Comparison of ENCODE assay signal across 9 mouse cellular contexts in the genomic region with DNA sequence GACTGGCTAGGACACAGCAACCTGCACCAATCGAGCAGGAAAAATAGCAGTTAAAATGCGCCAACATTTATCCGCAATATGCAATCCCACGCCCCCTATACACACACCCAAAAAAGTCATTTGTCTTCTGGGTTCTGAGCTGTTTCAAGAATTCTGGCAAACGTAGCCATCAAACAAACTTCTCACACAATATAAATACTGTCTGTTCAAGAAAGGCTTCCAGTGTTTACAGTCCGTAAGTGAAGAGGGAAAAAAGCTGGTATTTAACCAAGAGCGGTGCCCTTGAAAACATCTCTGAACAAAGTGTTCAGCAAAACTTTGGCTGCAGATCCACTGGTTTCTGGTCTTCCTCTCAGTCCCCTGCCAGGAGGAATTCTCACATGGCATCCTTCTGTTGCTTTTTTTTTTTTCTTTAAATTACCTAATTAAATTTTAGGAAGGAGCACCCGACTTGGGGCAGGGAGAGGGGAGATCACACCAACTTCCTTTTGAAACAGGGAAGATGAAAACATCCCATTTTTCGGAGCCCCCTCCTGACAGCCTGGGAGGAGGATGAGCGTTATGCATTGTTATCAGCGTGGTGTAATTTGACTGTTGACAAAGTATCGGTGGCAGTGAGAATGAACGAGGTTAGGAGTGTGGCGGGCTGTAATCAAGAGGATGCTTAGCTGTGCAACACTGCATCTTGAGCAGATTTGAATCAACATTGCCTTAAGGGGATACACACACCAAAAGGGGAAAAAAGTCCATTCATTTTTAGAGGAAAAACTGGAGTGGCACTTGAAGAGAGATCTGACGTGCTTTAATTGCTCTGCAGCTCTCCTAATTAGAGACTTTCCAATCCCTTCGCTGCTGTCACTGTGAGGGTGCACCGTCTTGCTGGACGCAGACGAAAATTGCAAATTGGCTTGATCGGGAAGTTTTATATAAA.
DNase-seq lines count a peak whose midpoint lies in the region; ATAC-seq and TF ChIP-seq lines count a peak whose summit lies in the region.
"Had no signal": no experiment of that assay in that cellular context is flagged by ENCODE, and none has a peak within 500 bp of the region (broad histone marks: within the 10 kb centered on the region; RNA-seq: fewer than 3 reads in every experiment).

No protein-coding gene starts in this region.

- ATAC-seq in embryonic facial prominence, embryonic 15.5 days (ENCODE audit: insufficient number of reproducible peaks, low FRiP score, low TSS enrichment, low read depth): no peak
- ATAC-seq in liver, embryonic 14.5 days (ENCODE audit: insufficient read depth): no peak
- ATAC-seq in stomach, embryonic 14.5 days (ENCODE audit: insufficient number of reproducible peaks, insufficient read depth, low FRiP score, low read depth): 0 out of 2 replicates have a peak, but pooled peaks have one; percentile 21

- peak overlapping the region; percentile 7; the same call in 1 of the 2 replicates for H3K4me3 ChIP-seq in left cerebral cortex, adult 2 months
- peak overlapping the region; percentile 16 for H3K4me3 ChIP-seq in embryonic facial prominence, embryonic 15.5 days (replicated peaks)
- H3K4me3 ChIP-seq in liver, embryonic 14.5 days (ENCODE audit: insufficient read depth in 1 of 2, low read depth in 2 of 2, low read length in 2 of 2): no peak overlapping the region
- peak overlapping the region; percentile 19 for H3K4me3 ChIP-seq in stomach, embryonic 14.5 days (ENCODE audit: low read depth, low read length)
- H3K4me3 ChIP-seq: gastrocnemius, adult 2 months had no signal

- TF ChIP-seq EP300 in liver, embryonic 14.5 days (IDR thresholded peaks at IDR 0.05; ENCODE audit: low read depth): no peak

- H3K27me3 ChIP-seq in embryonic facial prominence, embryonic 15.5 days: peaks cover 7% of the 10 kb centered on the region; the same call in 1 of the 2 replicates
- H3K27me3 ChIP-seq in liver, embryonic 14.5 days (ENCODE audit: control insufficient read depth, insufficient read depth, low read length): no peaks in the 10 kb centered on the region
- no peaks in the 10 kb centered on the region for H3K27me3 ChIP-seq in stomach, embryonic 14.5 days (ENCODE audit: control insufficient read depth, insufficient read depth, low read length)

- TF ChIP-seq CTCF in left cerebral cortex, adult 2 months (IDR thresholded peaks at IDR 0.05): no peak
- TF ChIP-seq CTCF in liver, embryonic 14.5 days (IDR thresholded peaks at IDR 0.05; ENCODE audit: low read depth): no peak

- 17% methylated on average over 20 of the region's 20 CpGs for WGBS in embryonic facial prominence, embryonic 15.5 days
- 45% methylated on average over 20 of the region's 20 CpGs for WGBS in liver, embryonic 14.5 days (ENCODE audit: insufficient replicate concordance)
- WGBS in stomach, embryonic 14.5 days: 8% methylated on average over 20 of the region's 20 CpGs

- peak overlapping the region; percentile 31 for H3K4me2 ChIP-seq in embryonic facial prominence, embryonic 15.5 days (replicated peaks)
- H3K4me2 ChIP-seq in liver, embryonic 14.5 days (ENCODE audit: low read depth): peak overlapping the region; percentile 13
- peak overlapping the region; percentile 48 for H3K4me2 ChIP-seq in stomach, embryonic 14.5 days (replicated peaks; ENCODE audit: low read depth, low read length)

- no peak overlapping the region for H3K27ac ChIP-seq in left cerebral cortex, adult 2 months
- no peak overlapping the region for H3K27ac ChIP-seq in embryonic facial prominence, embryonic 15.5 days (replicated peaks)
- no peak overlapping the region for H3K27ac ChIP-seq in liver, embryonic 14.5 days
- peak overlapping the region; percentile 93 for H3K27ac ChIP-seq in stomach, embryonic 14.5 days (ENCODE audit: low read length)
- H3K27ac ChIP-seq: gastrocnemius, adult 2 months had no signal

- H3K9ac ChIP-seq in embryonic facial prominence, embryonic 15.5 days: no peak overlapping the region
- no peak overlapping the region for H3K9ac ChIP-seq in liver, embryonic 14.5 days (replicated peaks)
- peak overlapping the region; percentile 34; the same call in 1 of the 2 replicates for H3K9ac ChIP-seq in stomach, embryonic 14.5 days (replicated peaks; ENCODE audit: low read depth, low read length)

- intact Hi-C loops in left cerebral cortex, adult 2 months (cut with DNase I): loop anchor here (2.0 kb wide), 1 partner anchor 124 kb away; no protein-coding TSS in a partner anchor

- no peaks in the 10 kb centered on the region for H3K9me3 ChIP-seq in embryonic facial prominence, embryonic 15.5 days (replicated peaks)
- no peaks in the 10 kb centered on the region for H3K9me3 ChIP-seq in liver, embryonic 14.5 days (ENCODE audit: control insufficient read depth, low read length)
- no peaks in the 10 kb centered on the region for H3K9me3 ChIP-seq in stomach, embryonic 14.5 days (ENCODE audit: control insufficient read depth, low read depth, low read length)

- H3K36me3 ChIP-seq in embryonic facial prominence, embryonic 15.5 days: no peaks in the 10 kb centered on the region
- no peaks in the 10 kb centered on the region for H3K36me3 ChIP-seq in liver, embryonic 14.5 days (replicated peaks; ENCODE audit: control insufficient read depth, insufficient read depth, low read depth)
- H3K36me3 ChIP-seq in stomach, embryonic 14.5 days (ENCODE audit: control insufficient read depth, insufficient read depth, low read length): no peaks in the 10 kb centered on the region

- H3K4me1 ChIP-seq in embryonic facial prominence, embryonic 15.5 days: peaks cover 12% of the 10 kb centered on the region
- peaks cover 9 to 36% of the 10 kb centered on the region in 2 experiments for H3K4me1 ChIP-seq in liver, embryonic 14.5 days (replicated peaks; ENCODE audit: control insufficient read depth in 2 of 2, insufficient read depth in 2 of 2, low read length in 1 of 2)
- peaks cover 59% of the 10 kb centered on the region for H3K4me1 ChIP-seq in stomach, embryonic 14.5 days (ENCODE audit: control insufficient read depth, insufficient read depth, low read length)

- DNase-seq in left cerebral cortex, adult 2 months (ENCODE audit: extremely low spot score in 1 of 2, low spot score in 2 of 2): no peak
- DNase-seq in left cerebral cortex, adult 18-20 months (ENCODE audit: low spot score in 2 of 2): no peak
- DNase-seq in liver, embryonic 14.5 days (ENCODE audit: low read depth in 3 of 3, low spot score in 3 of 3): no peak
- DNase-seq in gastrocnemius, adult 18-20 months (ENCODE audit: low spot score): no peak
- DNase-seq in thymus, postnatal 10 days (ENCODE audit: low spot score in 2 of 2): no peak
- no peak for DNase-seq in kidney, adult 11 months
- DNase-seq: gastrocnemius, adult 2 months had no signal

Comparison
In these comparisons a context has a peak if more than half of its experiments do, and no peak if none do; other contexts are left out.
1. H3K4me3 ChIP-seq: peak in left cerebral cortex, adult 2 months (single experiment), embryonic facial prominence, embryonic 15.5 days (single experiment) and stomach, embryonic 14.5 days (single experiment); none in liver, embryonic 14.5 days (0 of 2).
2. Peak in every context shown above with its lines, with median percentiles within 50 percentile points of each other: H3K4me2 ChIP-seq.